Mouse (Mus musculus) adrenal gland, postnatal 4 days (tissue): ENCODE results near the gene Rpa2. TPM values are rescaled to one million over a fixed set of nuclear protein-coding genes. Genes with fewer than 3 reads are reported as not detected.
A peak's percentile ranks its signal among the peaks of the same experiment; 100 is the strongest.
"Not testable (repeated sequence)": the region's sequence is repeated elsewhere in the genome, so short reads cannot be mapped to it uniquely, and the experiment has no call there.

Experiments
- DNase-seq, 2 experiments: peaks; one replicate each; pipeline ENCODE4 v3.0.0; 2021 to 2022; ENCODE audit warnings: low spot score in 2 of 2, mixed read lengths in 2 of 2
- long read RNA-seq, 2 experiments: library from polyadenylated mRNA; stranded (forward); transcript quantifications; one replicate each; pipeline ENCODE4 v2.0.0; 2021
- total RNA-seq, 2 experiments: library from RNA; stranded (reverse); gene quantifications; 2 replicates each; pipeline ENCODE4 v1.2.3; 2021

Gene Rpa2
- total RNA-seq = 10 to 100 TPM; 31.9 to 38.5 TPM
- long read RNA-seq, experiment 1, transcript Rpa2-201 (9 exons, 1,813 nt) = major isoform, 64 of 70 reads
- long read RNA-seq, experiment 1, partial matches to known transcripts = 3 of 70 reads
- long read RNA-seq, experiment 1, other reads (novel, unspliced or antisense) = 3 of 70 reads
- long read RNA-seq, experiment 2, transcript Rpa2-201 (9 exons, 1,813 nt) = major isoform, 71 of 74 reads
- long read RNA-seq, experiment 2, partial matches to known transcripts = 1 of 74 reads
- long read RNA-seq, experiment 2, other reads (novel, unspliced or antisense) = 2 of 74 reads

GRCm38 (mm10) chr4:132767914-132768876 lies at the start of gene Rpa2:
Gene Rpa2, plus strand, starts transcription at chr4:132768332.
- DNase-seq = peak; percentile 93 to 95

DNA sequence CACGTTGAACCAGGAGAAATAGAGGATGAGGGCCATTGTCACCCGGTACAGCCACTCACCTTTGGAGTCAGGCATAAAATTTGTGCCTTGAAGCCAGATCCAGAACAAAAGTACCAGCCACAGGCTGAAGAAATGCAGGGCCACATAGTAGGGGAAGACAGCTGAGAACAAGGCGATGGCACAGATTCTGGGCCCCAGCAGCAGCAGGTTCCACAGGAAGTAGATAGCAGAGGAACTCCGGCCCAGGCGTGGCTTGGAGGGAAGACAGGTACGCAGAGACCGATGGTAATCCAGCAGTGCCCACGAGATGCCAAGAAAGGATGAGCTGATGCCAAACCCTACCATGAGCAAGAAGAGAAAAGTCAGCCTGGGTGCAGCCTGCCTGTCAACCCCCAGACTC lies 39.9 kb upstream of the Rpa2 start:
- DNase-seq = no peak

GRCm38 (mm10) chr4:132731616-132732015 lies 36.5 kb upstream of the Rpa2 start:
- DNase-seq = no peak

- DNase-seq = peak; percentile 82 to 89
Measured at GRCm38 (mm10) chr4:132732148-132732684, 35.9 kb upstream of the Rpa2 start, which contains the start of gene Xkr8. Gene Xkr8, minus strand, starts transcription at chr4:132732546.

DNA sequence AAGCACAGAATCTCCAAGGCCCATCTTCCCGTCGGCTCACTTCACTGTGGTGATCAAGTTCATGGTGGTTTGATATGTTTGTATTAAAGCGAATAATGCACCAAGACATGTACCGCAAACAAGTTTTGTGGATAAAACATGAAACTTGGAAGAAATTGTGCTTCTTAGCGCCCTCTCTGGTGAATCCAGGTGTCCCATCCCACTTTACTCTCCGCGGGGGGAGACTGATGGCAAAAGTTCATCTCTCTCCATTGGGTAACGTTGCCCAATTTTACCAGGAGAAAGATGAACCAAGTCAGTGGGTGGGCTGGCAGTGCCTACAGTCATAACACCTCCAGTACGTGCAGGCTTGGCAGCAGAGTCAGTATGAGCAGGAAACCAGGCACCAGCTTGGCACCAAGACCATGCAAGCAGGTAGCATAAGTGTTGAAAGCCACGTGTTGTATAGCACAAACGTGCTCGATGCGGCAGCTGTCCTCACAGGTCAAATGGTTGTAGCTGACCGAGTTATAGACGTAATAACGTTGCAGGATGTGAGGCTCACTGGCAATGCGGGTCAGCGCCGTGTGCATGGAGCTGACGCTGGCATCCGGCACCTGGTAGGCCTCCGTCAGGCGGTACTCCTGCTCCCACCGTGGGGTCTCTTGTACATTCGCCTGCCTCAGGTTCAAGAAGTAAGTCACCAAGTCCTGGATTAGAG lies 34.9 kb upstream of the Rpa2 start:
- DNase-seq = no peak

- DNase-seq = no peak
Measured at GRCm38 (mm10) chr4:132734766-132735165, 33.4 kb upstream of the Rpa2 start.

DNA sequence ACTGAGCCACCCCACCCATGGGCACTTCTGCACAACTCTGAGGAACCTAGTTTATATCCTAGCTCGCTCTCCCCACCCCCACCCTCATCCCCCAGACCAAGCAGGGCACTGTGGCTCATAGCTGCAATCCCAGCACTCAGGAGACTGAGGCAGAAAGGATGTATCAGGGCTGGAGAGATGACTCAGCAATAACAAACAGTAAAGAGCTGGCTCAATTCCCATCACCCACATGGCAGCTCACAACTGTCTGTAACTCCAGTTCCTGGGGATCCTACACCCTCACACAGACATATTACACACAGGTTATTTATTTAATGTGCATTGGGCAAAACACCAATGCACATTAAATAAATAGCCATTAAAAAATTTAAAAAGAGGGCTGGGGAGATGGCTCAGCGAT lies 32.7 kb upstream of the Rpa2 start:
- no peak for DNase-seq

- DNase-seq = no peak
Measured at GRCm38 (mm10) chr4:132735894-132736293, 32.2 kb upstream of the Rpa2 start.

GRCm38 (mm10) chr4:132737154-132737553 lies 31.0 kb upstream of the Rpa2 start:
- DNase-seq = not testable (repeated sequence)

GRCm38 (mm10) chr4:132741491-132741890 lies 26.6 kb upstream of the Rpa2 start:
- DNase-seq = no peak

- DNase-seq = no peak
Measured at GRCm38 (mm10) chr4:132743992-132744911, 23.9 kb upstream of the Rpa2 start.

- no peak for DNase-seq
Measured at GRCm38 (mm10) chr4:132746911-132747517, 21.1 kb upstream of the Rpa2 start.

DNA sequence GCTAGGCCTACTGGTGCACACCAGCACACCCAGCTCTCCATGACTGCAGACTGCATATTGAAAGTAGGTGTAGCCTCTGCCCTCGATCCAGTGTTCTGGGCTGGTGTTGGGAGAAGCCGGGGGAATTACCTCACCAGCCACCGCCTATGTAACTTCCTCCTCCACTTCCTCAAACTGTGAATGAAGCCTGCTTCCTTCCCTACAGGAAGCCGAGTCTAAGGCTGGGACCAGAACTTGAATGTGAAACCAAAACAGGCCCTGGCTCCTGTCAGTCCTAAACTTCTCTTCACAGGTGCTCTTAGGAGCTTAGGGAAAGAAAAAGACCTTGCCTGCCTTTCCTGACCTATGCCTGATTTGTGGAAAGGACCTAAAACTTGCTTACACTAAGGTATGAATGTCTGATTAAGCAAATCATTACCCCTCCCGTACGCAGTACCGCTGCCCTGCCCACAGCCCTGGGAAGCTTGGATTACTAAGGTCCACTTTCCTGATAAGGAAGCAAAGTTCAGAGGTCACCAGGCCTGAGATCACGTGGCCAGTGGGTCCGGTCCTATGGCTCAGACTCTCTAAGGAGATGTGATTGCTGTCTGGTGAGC lies 20.4 kb upstream of the Rpa2 start:
- DNase-seq = no peak

- no peak for DNase-seq
Measured at GRCm38 (mm10) chr4:132748778-132749177, 19.4 kb upstream of the Rpa2 start.

- no peak for DNase-seq
Measured at GRCm38 (mm10) chr4:132749258-132749982, 18.7 kb upstream of the Rpa2 start.

DNA sequence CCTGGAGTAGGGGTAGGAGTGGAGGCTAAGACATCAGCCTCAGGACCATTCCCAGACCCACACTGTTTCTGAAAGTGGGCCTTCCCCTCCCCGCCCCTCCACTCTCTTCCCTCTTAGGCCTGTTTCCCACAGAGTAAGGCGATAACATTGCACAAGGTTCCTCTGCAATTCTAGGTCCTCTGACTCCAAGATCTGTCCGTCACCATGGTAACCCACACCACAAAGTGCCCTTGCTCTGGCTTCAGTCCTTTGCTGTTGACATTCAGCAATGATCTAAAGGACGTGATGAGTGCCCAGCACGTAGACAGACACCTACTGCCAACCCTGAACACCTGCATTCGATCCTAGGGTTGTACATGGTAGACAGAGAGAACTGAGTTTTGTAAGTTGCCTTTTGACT lies 15.1 kb upstream of the Rpa2 start:
- DNase-seq = no peak

- DNase-seq = peak; percentile 30 to 53
Measured at GRCm38 (mm10) chr4:132756974-132757373, 11.2 kb upstream of the Rpa2 start, which contains the start of gene Smpdl3b. Gene Smpdl3b, minus strand, starts transcription at chr4:132757252.

DNA sequence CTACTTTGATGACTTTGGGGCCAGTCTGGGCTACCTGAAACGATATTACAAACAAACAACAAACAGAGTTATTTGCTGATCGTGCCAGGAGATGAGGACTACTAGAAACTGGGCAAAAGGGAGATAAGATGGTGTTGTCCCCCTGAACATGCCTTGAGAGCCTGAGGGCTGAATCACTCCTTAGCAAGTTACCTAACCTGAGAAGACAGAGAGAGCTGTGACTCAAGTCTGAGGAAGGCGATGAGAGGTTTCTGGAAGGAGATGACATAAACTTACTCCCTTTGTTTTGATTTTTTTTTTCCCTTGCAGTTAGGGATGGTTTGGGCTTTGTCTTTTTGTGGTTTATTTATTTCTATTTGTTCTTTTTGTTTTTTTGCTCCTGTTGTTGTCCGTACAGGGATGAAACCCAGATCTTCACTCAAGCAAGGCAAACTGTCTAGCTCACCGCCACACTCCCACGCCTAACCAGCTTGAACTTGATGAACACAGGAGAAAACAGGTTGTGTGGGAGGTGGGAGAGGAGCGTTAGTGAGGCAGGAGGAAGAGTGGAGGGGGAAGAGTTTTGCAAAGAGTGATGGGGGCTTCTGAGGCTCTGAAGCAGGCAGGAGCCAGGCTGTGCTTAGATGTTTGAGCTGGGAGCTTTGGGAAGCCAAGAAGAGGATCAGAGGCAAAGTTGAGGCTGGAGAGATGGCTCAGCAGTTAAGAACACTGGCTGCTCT lies 10.3 kb upstream of the Rpa2 start:
- DNase-seq = no peak
